Mouse (Mus musculus) urinary bladder, postnatal 25 days (tissue): ENCODE measurements around the gene Tnr.

Source experiments
- DNase-seq: peaks from one replicate; pipeline ENCODE4 v3.0.0; 2022; ENCODE audit warnings: low spot score

The Tnr gene

DNA sequence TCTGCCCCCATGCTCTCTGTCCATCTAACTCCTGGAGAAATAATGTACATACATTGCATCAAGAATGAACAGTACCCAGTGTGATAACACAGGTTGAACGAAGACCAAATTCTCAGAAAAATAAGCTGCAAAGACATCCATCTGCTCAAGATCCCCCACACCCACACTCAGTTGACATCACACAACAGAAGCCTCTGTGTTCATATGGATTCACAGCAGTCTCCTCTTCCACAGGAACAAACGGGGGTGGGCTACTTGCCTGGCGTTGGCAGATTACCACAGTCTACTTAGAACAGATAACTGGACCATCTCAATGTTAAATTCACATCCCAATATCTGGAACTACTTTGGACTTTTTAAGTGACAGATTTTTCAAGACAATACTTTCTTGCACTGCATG, 349.3 kb downstream of the Tnr start:
- no peak for DNase-seq

- no peak for DNase-seq
Measured at GRCm38 (mm10) chr1:159878681-159879080, 355.1 kb downstream of the Tnr start.

- no peak for DNase-seq
Measured at GRCm38 (mm10) chr1:159879866-159880265, 356.3 kb downstream of the Tnr start.

DNA sequence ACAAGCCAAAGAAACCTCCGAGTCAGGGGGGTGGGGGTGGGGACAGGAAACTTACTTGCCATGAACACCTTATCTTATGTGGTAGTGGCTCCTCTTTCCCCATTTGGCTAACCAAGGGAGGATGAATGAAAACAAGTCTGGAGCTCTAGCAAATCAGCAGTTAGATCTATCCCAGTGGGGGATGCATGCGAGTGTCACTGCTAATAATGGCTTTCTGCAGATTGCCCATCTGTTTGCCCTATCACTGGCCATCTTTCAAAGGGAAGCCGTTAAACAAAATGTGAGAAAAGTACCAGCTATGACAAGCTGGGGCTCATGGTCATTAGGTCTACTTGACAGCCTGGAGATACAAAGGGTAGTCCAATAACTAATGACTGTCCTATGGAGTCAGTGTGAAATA, 361.9 kb downstream of the Tnr start:
- DNase-seq, result no peak

- no peak for DNase-seq
Measured at GRCm38 (mm10) chr1:159888611-159889010, 365.0 kb downstream of the Tnr start.

GRCm38 (mm10) chr1:159889012-159889765, 365.6 kb downstream of the Tnr start:
- no peak for DNase-seq

- DNase-seq, result no peak
Measured at GRCm38 (mm10) chr1:159890524-159890923, 367.0 kb downstream of the Tnr start.

- DNase-seq, result no peak
Measured at GRCm38 (mm10) chr1:159895094-159895493, 371.5 kb downstream of the Tnr start.

DNA sequence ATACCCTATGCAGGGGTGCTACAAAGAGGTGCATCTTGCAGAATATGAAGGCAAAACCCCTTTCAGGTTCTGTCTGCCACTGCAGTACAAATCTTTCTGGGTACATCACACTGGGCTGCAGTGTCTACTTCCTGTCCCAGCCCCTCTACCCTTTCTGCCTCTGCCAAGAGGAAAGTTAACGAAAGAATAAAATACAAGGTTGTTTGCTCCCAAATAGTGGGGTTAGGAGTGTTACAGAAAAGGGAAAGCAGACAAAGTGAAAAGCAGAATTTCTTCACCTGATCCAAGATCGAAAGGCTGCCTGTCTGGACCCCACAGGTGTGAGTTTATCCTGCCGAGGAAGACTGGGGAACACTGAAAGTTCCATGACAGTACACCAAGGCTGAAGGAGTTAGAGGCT, 376.4 kb downstream of the Tnr start:
- DNase-seq, result no peak

- no peak for DNase-seq
Measured at GRCm38 (mm10) chr1:159900639-159901038, 377.1 kb downstream of the Tnr start.

- no peak for DNase-seq
Measured at GRCm38 (mm10) chr1:159901366-159902119, 378.0 kb downstream of the Tnr start.

DNA sequence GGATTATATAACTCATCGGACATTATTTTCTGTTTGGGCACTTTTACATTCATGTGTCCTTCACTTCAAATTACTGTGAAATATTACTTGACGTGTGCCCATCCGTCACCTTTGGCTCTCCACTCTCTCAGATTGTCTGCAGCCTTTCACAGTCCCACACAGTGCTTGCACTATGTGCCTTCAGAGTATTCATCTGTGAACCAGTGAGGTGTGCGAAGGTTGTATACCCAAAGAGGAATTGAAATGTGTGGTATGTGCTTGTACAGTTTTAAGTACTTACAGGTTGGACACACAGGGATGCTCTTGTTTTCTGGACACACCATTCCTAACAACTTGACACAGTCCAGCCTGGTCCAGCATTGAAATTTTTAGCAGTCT, 378.5 kb downstream of the Tnr start:
- no peak for DNase-seq

DNA sequence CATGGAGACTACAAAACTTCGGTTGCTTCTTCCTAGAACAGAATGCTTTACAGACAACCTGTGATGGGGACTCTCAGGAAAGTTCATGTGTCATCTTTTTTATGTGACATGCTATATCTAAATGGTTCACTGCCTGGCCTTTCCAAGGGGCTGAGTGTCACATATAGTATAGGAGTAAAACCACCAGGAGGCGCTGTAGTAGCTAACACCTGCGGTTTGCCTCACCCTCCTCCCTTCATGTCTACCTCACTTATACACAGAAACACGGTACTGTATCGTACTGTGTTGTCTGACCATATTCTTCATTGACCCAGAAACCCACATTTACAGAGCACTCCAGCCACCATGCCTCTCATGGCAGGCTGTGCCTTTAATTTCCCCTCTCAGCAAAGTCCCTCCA, 387.4 kb downstream of the Tnr start:
- DNase-seq, result peak; percentile 57

DNA sequence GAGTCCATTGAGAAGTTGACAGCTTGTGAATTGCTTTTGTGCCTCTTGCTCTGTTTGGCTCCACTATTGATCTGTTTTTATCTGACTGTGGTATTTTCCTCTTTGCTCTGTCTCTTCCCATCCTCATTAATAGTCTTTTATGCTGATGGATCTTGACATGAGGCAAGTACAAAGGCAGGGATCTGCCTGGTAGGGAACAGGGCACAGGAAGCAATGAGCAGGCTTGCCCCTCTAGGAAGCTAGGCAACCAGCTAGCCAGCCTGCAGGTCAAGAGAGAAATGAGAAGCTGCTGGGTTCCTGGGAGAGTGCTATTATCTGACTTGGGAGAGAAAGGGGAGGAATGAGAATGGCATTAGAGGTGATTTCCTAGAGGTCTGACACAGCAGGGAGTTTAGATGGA, 391.2 kb downstream of the Tnr start:
- no peak for DNase-seq

GRCm38 (mm10) chr1:159920571-159920970, 397.0 kb downstream of the Tnr start:
- DNase-seq, result no peak

GRCm38 (mm10) chr1:159923010-159923409, 399.4 kb downstream of the Tnr start:
- no peak for DNase-seq

DNA sequence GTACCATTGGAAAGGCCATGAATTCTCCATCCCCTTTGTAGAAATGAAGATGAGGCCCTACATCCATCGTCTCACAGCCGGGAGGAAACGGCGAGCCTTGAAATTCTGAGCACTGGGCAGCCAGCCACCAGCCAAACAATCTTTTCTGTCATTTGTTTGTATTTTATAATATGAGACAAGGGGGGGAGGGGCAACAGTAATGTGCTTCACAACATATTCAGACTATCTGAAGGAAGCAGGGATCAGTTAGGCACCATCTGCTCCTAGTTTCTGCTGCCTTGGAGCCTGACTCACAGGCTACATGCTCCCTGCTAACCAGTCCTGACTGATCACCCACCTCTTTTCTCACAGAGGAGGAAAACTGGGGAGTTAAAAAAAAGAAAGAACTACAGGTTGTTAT, 400.5 kb downstream of the Tnr start:
- DNase-seq, result no peak

GRCm38 (mm10) chr1:159924684-159925083, 401.1 kb downstream of the Tnr start:
- no peak for DNase-seq

DNA sequence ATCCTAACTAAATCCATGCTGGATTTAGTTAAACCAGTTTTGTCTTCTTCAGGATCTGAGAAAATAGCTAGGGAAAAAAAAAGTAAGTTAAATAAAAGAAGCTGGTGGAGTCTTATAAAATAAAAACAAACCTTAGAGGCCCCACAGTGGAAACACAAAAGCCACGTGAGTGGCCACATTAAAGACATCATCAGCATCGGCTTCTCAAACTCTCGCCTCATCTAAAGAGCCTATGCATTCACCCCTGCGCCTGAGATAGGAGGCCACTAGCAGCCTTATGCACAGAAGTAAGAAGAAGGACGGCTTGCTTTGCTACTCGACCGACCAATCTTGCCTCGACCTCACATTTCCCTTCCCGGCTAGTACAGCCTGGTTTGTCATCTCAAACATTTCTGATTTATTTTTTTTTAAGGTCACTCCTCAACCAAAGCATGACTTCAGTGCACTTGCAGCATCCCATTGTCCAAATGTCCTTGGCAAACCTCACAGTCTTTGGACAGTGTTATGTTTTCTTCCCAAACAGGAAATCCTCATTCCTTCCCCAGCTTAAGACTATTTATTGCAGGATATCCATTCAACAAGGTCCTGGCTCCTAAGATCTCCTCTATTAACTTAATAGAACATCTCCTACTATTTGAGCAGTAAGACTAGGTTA, 405.2 kb downstream of the Tnr start:
- no peak for DNase-seq

DNA sequence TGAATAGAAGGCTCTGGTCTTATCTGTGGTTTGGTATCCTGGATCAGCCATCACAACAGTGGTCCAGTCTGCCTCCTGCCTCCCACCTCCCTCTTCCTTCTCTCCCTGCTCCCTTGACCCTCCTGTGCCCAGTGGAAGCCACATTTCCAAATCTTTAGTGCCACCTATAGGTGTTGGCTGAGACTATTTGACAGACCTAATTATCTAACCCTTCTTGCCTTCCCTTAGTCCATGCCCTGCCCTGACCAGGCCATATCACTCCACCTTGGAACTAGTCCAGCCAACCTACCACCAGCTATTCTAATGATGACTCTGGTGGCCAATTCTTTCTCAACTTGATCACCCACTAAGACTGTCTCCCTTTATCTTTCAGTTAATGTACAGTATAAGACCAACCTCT, 408.5 kb downstream of the Tnr start:
- DNase-seq, result no peak

DNA sequence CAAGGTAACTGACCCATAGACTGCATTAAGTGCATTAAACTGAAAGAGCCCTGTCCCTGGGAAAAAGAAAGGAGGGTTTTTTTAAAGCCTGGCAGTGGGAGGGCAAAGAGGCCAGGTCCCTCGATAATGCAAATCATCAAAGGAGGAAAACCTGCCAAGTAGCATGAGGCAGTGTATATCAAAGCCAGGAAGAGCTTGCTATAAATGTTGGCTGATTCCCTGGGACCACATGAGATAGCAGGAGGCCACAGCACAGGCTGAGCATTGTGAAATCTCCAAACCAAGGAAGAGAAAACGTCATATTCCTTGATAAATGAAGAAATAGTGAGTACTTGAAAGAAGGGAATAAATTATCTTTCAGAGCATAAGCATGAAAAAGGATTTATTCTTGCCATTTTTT, 409.0 kb downstream of the Tnr start:
- no peak for DNase-seq

DNA sequence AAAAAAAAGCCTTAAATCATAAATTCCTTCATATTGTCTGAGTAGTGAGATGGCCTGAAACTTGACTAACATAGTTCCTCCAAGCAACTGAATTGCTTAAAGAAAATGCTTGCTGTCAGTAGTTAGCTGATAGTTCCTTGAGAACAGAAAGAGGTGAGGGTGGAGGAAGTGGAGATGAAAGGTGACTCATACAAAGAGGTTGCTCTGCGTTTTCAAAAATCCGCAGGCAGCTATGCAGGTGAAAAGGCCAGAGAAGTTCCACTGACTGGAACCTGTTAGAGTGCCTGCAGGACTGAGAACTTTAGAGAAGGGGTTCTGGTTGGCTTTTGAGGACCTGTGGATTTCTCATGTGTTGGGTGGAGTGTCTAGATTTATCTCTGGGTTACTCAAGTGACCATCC, 414.9 kb downstream of the Tnr start:
- DNase-seq, result no peak

DNA sequence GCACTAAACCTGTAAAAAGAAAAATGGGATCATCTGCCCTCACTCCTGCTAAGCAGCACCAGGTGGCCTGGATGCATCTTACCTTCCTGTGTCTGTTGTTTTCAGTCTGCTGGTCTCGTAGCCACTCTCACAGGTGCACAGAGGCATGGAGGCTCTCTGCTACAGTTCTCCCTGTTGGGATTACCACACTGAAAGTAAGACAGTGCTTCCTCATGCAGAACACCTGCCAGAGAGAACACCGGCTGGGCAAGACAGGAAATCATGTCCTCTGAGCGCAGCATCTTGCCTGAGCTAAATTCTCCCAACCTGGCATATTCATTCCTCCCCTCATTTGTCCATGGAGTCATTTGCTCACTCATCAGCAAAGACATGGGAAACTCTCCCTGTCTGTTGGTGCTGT, 415.8 kb downstream of the Tnr start:
- no peak for DNase-seq
